Mouse (Mus musculus) heart, adult 18-20 months (tissue): ENCODE results near the gene Scfd2. TPM values are rescaled to one million over a fixed set of nuclear protein-coding genes. Genes with fewer than 3 reads are reported as not detected.

Experiments used
- DNase-seq, 2 experiments: peaks; one replicate each; pipeline ENCODE4 v3.0.0; 2021 to 2022; ENCODE audit warnings: mixed read lengths in 1 of 2
- total RNA-seq, 2 experiments: library from RNA; stranded (reverse); gene quantifications; 2 replicates each; pipeline ENCODE4 v1.2.3; 2021

Gene Scfd2
- total RNA-seq, 2 experiments from 2014 or later: 11.7 to 13.8 TPM

GRCm38 (mm10) chr5:74311200-74311825, 220.2 kb downstream of the Scfd2 start:
- peak; percentile 72 to 77 for DNase-seq

GRCm38 (mm10) chr5:74310101-74310500, 221.5 kb downstream of the Scfd2 start:
- DNase-seq: no peak

GRCm38 (mm10) chr5:74307242-74307641, 224.3 kb downstream of the Scfd2 start:
- no peak for DNase-seq

- DNase-seq: peak in 1 of 2 experiments; percentile 39
Measured at GRCm38 (mm10) chr5:74305533-74306189, 225.9 kb downstream of the Scfd2 start.

GRCm38 (mm10) chr5:74304767-74305166, 226.8 kb downstream of the Scfd2 start:
- peak; percentile 82 to 84 for DNase-seq

- DNase-seq: no peak
Measured at GRCm38 (mm10) chr5:74302331-74302730, 229.2 kb downstream of the Scfd2 start.

GRCm38 (mm10) chr5:74301443-74301842, 230.1 kb downstream of the Scfd2 start:
- no peak for DNase-seq

- DNase-seq: no peak
Measured at GRCm38 (mm10) chr5:74300931-74301330, 230.6 kb downstream of the Scfd2 start.

- peak; percentile 63 to 79 for DNase-seq
Measured at GRCm38 (mm10) chr5:74300140-74300539, 231.4 kb downstream of the Scfd2 start.

- no peak for DNase-seq
Measured at GRCm38 (mm10) chr5:74297113-74297512, 234.4 kb downstream of the Scfd2 start.

- no peak for DNase-seq
Measured at GRCm38 (mm10) chr5:74296096-74296495, 235.5 kb downstream of the Scfd2 start.

GRCm38 (mm10) chr5:74293513-74293912, 238.0 kb downstream of the Scfd2 start:
- DNase-seq: no peak

- DNase-seq: no peak
Measured at GRCm38 (mm10) chr5:74292050-74292449, 239.5 kb downstream of the Scfd2 start.

GRCm38 (mm10) chr5:74291575-74291974, 240.0 kb downstream of the Scfd2 start:
- peak in 1 of 2 experiments; percentile 27 for DNase-seq

- no peak for DNase-seq
Measured at GRCm38 (mm10) chr5:74289957-74290356, 241.6 kb downstream of the Scfd2 start.

GRCm38 (mm10) chr5:74288206-74288605, 243.4 kb downstream of the Scfd2 start:
- DNase-seq: no peak

- DNase-seq: no peak
Measured at GRCm38 (mm10) chr5:74286301-74286700, 245.3 kb downstream of the Scfd2 start.

- peak in 1 of 2 experiments; percentile 18 for DNase-seq
Measured at GRCm38 (mm10) chr5:74285764-74286163, 245.8 kb downstream of the Scfd2 start.

GRCm38 (mm10) chr5:74285289-74285688, 246.3 kb downstream of the Scfd2 start:
- DNase-seq: no peak

GRCm38 (mm10) chr5:74283545-74283944, 248.0 kb downstream of the Scfd2 start:
- DNase-seq: peak in 1 of 2 experiments; percentile 53

- DNase-seq: peak in 1 of 2 experiments; percentile 33
Measured at GRCm38 (mm10) chr5:74281480-74281879, 250.1 kb downstream of the Scfd2 start.

- no peak for DNase-seq
Measured at GRCm38 (mm10) chr5:74279673-74280072, 251.9 kb downstream of the Scfd2 start.

- no peak for DNase-seq
Measured at GRCm38 (mm10) chr5:74278428-74278827, 253.1 kb downstream of the Scfd2 start.

GRCm38 (mm10) chr5:74277712-74278111, 253.8 kb downstream of the Scfd2 start:
- peak; percentile 86 to 95 for DNase-seq
